Mouse (Mus musculus) E14TG2a.4 (cell line): ENCODE data around the gene Ppm1h.
A peak's percentile ranks its signal among the peaks of the same experiment; 100 is the strongest.

Experiments used
- H3K27me3 ChIP-seq: 2 replicates; pipeline ENCODE4 v1.6.1; 2014; ENCODE audit warnings: low read length, control low read depth; ENCODE audit not compliant: insufficient read depth
- H3K36me3 ChIP-seq: 2 replicates; pipeline ENCODE4 v1.6.1; 2014; ENCODE audit warnings: low read length, control low read depth; ENCODE audit not compliant: insufficient read depth
- H3K4me1 ChIP-seq: replicated peaks from 2 replicates; pipeline ENCODE4 v1.6.1; 2014; ENCODE audit warnings: low read depth, low read length, control low read depth
- H3K4me3 ChIP-seq: replicated peaks from 2 replicates; pipeline ENCODE4 v1.5.1; 2014; ENCODE audit warnings: mild to moderate bottlenecking, low read length
- H3K9me3 ChIP-seq: 2 replicates; pipeline ENCODE4 v1.6.1; 2014; ENCODE audit warnings: low read length, control low read depth
- CTCF ChIP-seq: conservative IDR thresholded peaks from 2 replicates; pipeline ENCODE4 v1.5.1; 2014; ENCODE audit warnings: low read length
- NANOG ChIP-seq: IDR thresholded peaks from 2 replicates; pipeline ENCODE4 v1.6.1; 2014; ENCODE audit warnings: borderline replicate concordance, low read length, mixed read lengths
- POU5F1 ChIP-seq: IDR thresholded peaks from 2 replicates; pipeline ENCODE4 v1.6.1; 2014; ENCODE audit warnings: low read length, borderline replicate concordance

Ppm1h gene

GRCm38 (mm10) chr10:122909406-122910032, 231.0 kb downstream of the Ppm1h start:
- Histone ChIP-seq H3K4me3 (no peak overlapping the region), H3K36me3 (no peaks in the 10 kb centered on the region), H3K9me3 (0 out of 2 replicates have a peak, but pooled peaks cover 3% of the 10 kb centered on the region), H3K4me1 (peaks cover 14% of the 10 kb centered on the region), H3K27me3 (peaks cover 21% of the 10 kb centered on the region)
- TF ChIP-seq POU5F1, result no peak
- TF ChIP-seq CTCF, result no peak
- TF ChIP-seq NANOG, result no peak

GRCm38 (mm10) chr10:122910798-122911225, 232.2 kb downstream of the Ppm1h start:
- no peak for TF ChIP-seq CTCF
- no peak for TF ChIP-seq POU5F1
- H3K9me3 ChIP-seq, result 0 out of 2 replicates have a peak, but pooled peaks cover 3% of the 10 kb centered on the region

GRCm38 (mm10) chr10:122911668-122912067, 233.1 kb downstream of the Ppm1h start:
- no peak for TF ChIP-seq CTCF
- TF ChIP-seq POU5F1, result no peak
- no peak for TF ChIP-seq NANOG
- Histone ChIP-seq H3K9me3 (0 out of 2 replicates have a peak, but pooled peaks cover 3% of the 10 kb centered on the region), H3K4me1 (peaks cover 14% of the 10 kb centered on the region), H3K4me3 (no peak overlapping the region), H3K36me3 (no peaks in the 10 kb centered on the region), H3K27me3 (peaks cover 21% of the 10 kb centered on the region)

More at GRCm38 (mm10) chr10:122910798-122911225, 232.2 kb downstream of the Ppm1h start:
- Histone ChIP-seq H3K36me3 (no peaks in the 10 kb centered on the region), H3K27me3 (peaks cover 21% of the 10 kb centered on the region), H3K4me3 (no peak overlapping the region), H3K4me1 (peaks cover 14% of the 10 kb centered on the region)

- Histone ChIP-seq H3K9me3 (0 out of 2 replicates have a peak, but pooled peaks cover 3% of the 10 kb centered on the region), H3K27me3 (peaks cover 21% of the 10 kb centered on the region), H3K36me3 (no peaks in the 10 kb centered on the region), H3K4me1 (peaks cover 14% of the 10 kb centered on the region), H3K4me3 (peak overlapping the region; percentile 41; the same call in 1 of the 2 replicates)
- TF ChIP-seq CTCF, result no peak
- no peak for TF ChIP-seq POU5F1
These were observed 233.6 kb downstream of the Ppm1h start for GRCm38 (mm10) chr10:122912086-122912690.

- Histone ChIP-seq H3K36me3 (no peaks in the 10 kb centered on the region), H3K27me3 (peaks cover 23% of the 10 kb centered on the region), H3K9me3 (no peaks in the 10 kb centered on the region), H3K4me1 (peaks cover 14% of the 10 kb centered on the region), H3K4me3 (peak overlapping the region; percentile 41)
- TF ChIP-seq POU5F1 (no peak), NANOG (no peak), CTCF (no peak)
These were observed 234.3 kb downstream of the Ppm1h start for GRCm38 (mm10) chr10:122912701-122913368.

GRCm38 (mm10) chr10:122913393-122913792, 234.8 kb downstream of the Ppm1h start:
- Histone ChIP-seq H3K4me1 (peaks cover 14% of the 10 kb centered on the region), H3K4me3 (peak overlapping the region; percentile 41; the same call in 1 of the 2 replicates), H3K27me3 (peaks cover 29% of the 10 kb centered on the region), H3K36me3 (no peaks in the 10 kb centered on the region), H3K9me3 (no peaks in the 10 kb centered on the region)
- TF ChIP-seq CTCF, result no peak
- no peak for TF ChIP-seq NANOG
- TF ChIP-seq POU5F1, result no peak

- Histone ChIP-seq H3K27me3 (peaks cover 31% of the 10 kb centered on the region), H3K4me3 (no peak overlapping the region), H3K4me1 (peaks cover 11% of the 10 kb centered on the region), H3K9me3 (peaks cover 9% of the 10 kb centered on the region), H3K36me3 (no peaks in the 10 kb centered on the region)
- TF ChIP-seq CTCF, result no peak
- no peak for TF ChIP-seq NANOG
- TF ChIP-seq POU5F1, result no peak
These were observed 237.3 kb downstream of the Ppm1h start for GRCm38 (mm10) chr10:122915905-122916304.

- no peak for TF ChIP-seq POU5F1
- no peak for TF ChIP-seq NANOG
- no peak for TF ChIP-seq CTCF
- Histone ChIP-seq H3K4me1 (peaks cover 8% of the 10 kb centered on the region), H3K27me3 (peaks cover 27% of the 10 kb centered on the region), H3K4me3 (no peak overlapping the region), H3K9me3 (peaks cover 9% of the 10 kb centered on the region), H3K36me3 (no peaks in the 10 kb centered on the region)
These were observed 239.2 kb downstream of the Ppm1h start for GRCm38 (mm10) chr10:122917648-122918324.
